Mouse (Mus musculus): ENCODE measurements around the gene Supt20. TPM values are rescaled to one million over a fixed set of nuclear protein-coding genes. Genes with fewer than 3 reads are reported as not detected.

Gene Supt20
- polyA plus RNA-seq, 1 experiment = 45.0 TPM

DNA sequence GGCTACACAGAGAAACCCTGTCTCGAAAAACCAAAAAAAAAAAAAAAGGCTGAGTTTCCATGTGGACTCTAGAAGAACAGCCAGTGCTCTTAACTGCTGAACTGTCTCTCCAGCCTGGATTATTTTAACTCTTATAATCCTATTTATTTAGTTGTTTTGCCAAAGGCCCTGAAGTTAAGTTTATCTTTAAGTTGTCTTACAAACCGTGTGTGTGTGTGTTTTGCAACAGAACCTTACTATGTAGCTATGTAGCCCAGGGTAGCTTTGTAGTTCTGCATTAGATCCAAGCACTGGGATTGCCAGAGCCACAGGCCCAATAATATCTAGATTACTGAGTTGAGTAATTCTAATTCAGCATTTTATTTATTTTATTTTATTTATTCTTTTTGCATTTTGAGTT lies 32.7 kb downstream of the Supt20 start:
- Histone ChIP-seq H3K4me1 (ENCODE audit: control insufficient read depth, insufficient read depth, low read length) (no peaks in the 10 kb centered on the region; the same call in 1 of the 2 replicates), H3K27ac (ENCODE audit: insufficient read depth, low read length) (no peak overlapping the region), H3K4me3 (ENCODE audit: insufficient read depth, low read length) (no peak overlapping the region)
- TF ChIP-seq CTCF (IDR thresholded peaks at IDR 0.05; ENCODE audit: extremely low read depth, insufficient read depth, low read length) (no peak), POLR2A (IDR thresholded peaks at IDR 0.05; ENCODE audit: extremely low read depth, insufficient read depth, low read length) (no peak)

DNA sequence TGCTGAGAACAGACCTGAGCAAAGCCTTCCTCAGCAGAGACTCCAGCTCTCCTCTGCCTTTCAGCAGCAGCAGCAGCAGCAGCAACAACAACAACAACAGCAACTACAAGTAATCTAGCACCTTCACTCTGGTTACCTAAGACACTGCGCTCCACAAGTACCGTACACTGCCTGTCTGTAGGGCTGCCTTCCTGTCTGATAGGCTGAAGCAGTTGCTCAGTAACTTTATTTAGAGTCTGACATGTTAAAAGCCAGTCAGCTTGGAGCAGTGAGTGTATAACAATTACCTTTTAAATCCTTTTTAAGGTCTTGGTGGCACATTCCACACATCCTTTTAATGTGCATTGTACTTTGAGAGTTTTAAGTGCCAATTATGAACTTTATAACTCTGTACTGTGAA lies 35.0 kb downstream of the Supt20 start:
- no peak overlapping the region for H3K4me3 ChIP-seq (ENCODE audit: insufficient read depth, low read length)

DNA sequence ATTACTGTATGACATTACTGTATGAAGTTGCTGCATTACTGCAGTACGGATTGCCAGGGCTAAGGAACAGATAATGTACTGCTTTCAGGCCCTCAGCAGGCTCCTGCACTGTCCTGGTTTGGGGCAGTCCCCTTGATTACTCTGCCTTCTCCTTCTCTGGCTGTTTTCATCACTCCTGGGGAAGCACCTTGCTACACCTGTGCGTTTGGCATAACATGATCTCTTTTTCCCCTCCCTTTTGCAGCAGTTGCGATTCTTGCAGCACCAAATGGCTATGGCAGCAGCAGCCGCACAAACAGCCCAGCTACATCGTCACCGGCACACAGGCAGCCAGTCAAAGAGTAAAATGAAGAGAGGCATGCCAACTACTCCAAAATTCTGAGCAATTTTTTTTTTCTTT lies 35.5 kb downstream of the Supt20 start:
- Histone ChIP-seq H3K4me1 (ENCODE audit: control insufficient read depth, insufficient read depth, low read length) (no peaks in the 10 kb centered on the region), H3K27ac (ENCODE audit: insufficient read depth, low read length) (no peak overlapping the region), H3K4me3 (ENCODE audit: insufficient read depth, low read length) (no peak overlapping the region)
- TF ChIP-seq POLR2A (IDR thresholded peaks at IDR 0.05; ENCODE audit: extremely low read depth, insufficient read depth, low read length) = no peak

More for the DNA sequence above, 35.0 kb downstream of the Supt20 start:
- TF ChIP-seq POLR2A (IDR thresholded peaks at IDR 0.05; ENCODE audit: extremely low read depth, insufficient read depth, low read length) (no peak), CTCF (IDR thresholded peaks at IDR 0.05; ENCODE audit: extremely low read depth, insufficient read depth, low read length) (no peak)
- Histone ChIP-seq H3K27ac (ENCODE audit: insufficient read depth, low read length) (no peak overlapping the region), H3K4me1 (ENCODE audit: control insufficient read depth, insufficient read depth, low read length) (no peaks in the 10 kb centered on the region)

DNA sequence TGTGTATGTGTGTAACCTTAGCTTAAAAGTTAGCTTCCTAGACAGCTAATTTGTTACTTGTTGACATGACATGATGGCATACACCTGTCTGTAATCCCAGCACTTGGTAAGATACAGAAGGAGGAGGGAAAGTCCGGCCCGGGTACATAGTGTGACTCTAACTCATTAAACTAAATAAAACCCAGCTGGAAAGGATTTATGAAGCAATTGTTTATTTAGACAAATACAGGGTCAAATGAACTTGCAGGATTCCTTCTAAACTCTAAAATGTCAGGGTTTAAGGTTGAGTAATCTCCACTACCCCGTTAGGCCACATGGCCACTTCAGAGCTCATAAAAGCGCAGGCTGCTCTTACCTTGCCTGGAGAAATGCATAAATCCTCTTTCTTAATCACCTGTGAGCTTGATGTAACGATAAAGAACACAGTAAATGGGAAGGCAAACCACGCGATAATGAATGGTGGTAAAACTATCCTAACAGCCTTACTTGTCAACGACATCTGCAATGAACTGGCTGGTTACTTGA lies 39.1 kb downstream of the Supt20 start:
- H3K27ac ChIP-seq (ENCODE audit: insufficient read depth, low read length) = no peak overlapping the region
- no peak for TF ChIP-seq POLR2A (IDR thresholded peaks at IDR 0.05; ENCODE audit: extremely low read depth, insufficient read depth, low read length)
- TF ChIP-seq CTCF (IDR thresholded peaks at IDR 0.05; ENCODE audit: extremely low read depth, insufficient read depth, low read length) = no peak

DNA sequence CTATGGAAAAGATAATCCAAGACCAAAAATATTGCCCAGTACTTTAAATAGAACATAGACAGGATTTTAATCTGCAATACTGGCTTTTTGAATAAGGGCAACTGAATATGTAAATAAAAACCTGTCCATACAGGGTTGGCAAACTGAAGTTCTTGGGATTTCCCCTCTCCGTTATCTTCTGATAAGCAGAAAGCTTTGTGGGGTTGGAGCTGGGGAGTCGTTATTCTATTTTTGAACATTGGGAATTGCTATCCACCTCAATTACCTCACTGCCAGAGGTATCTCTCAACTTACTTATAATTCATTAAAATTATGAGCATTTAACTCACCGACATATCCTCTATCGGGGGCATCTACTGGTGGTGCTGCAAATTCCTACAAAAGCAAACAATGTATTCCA lies 39.8 kb downstream of the Supt20 start:
- Histone ChIP-seq H3K4me3 (ENCODE audit: insufficient read depth, low read length) (no peak overlapping the region), H3K27ac (ENCODE audit: insufficient read depth, low read length) (no peak overlapping the region), H3K4me1 (ENCODE audit: control insufficient read depth, insufficient read depth, low read length) (peaks cover 3% of the 10 kb centered on the region)
- no peak for TF ChIP-seq CTCF (IDR thresholded peaks at IDR 0.05; ENCODE audit: extremely low read depth, insufficient read depth, low read length)
- TF ChIP-seq POLR2A (IDR thresholded peaks at IDR 0.05; ENCODE audit: extremely low read depth, insufficient read depth, low read length) = no peak

More for the DNA sequence above, 39.1 kb downstream of the Supt20 start:
- Histone ChIP-seq H3K4me3 (ENCODE audit: insufficient read depth, low read length) (no peak overlapping the region), H3K4me1 (ENCODE audit: control insufficient read depth, insufficient read depth, low read length) (peaks cover 3% of the 10 kb centered on the region)

DNA sequence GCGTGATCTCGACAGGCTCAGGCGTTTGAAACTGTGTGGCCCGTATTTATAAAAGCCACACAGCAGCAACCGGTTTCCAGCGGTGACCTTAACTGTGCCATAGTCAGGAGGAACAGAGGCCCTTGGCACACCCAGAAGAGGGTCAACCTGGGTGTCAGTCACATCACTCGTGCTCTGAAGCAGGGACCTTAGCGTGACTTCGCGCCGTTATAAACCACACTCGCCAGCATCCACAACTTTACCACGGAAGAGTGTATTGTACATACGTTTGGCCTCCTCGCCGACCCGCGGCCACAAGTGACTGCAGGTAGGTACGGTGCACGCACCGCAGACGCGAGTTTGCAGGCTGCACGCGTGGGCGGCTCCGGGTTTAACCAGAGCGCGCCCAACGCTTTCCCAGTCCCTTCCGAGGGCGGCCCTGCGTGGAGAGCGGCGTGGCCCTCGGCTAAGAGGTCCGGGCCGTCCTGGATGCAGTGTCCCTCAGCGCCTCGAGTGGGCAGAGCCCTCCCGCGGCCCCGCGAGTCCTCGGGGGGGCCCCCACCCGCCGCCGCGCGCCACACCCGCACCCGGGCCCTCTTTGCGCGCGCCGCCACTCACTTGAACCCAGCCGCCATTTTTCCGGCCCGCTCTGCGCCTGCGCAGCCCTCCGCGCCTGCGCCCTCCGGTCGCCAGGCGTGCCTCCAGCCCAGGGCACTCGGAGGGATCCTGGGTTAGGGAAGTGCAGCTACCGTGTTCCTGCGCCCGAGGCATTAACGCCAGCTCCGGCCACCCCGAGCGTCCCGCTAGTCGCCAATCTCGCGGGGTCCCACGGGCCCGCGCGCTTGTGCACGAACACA lies 42.0 kb downstream of the Supt20 start:
- TF ChIP-seq POLR2A (IDR thresholded peaks at IDR 0.05; ENCODE audit: extremely low read depth, insufficient read depth, low read length) = peak; percentile 92
- TF ChIP-seq CTCF (IDR thresholded peaks at IDR 0.05; ENCODE audit: extremely low read depth, insufficient read depth, low read length) = no peak
- peaks cover 3% of the 10 kb centered on the region for H3K4me1 ChIP-seq (ENCODE audit: control insufficient read depth, insufficient read depth, low read length)
- peak overlapping the region; percentile 98 for H3K27ac ChIP-seq (ENCODE audit: insufficient read depth, low read length)
- H3K4me3 ChIP-seq (ENCODE audit: insufficient read depth, low read length) = peak overlapping the region; percentile 98

DNA sequence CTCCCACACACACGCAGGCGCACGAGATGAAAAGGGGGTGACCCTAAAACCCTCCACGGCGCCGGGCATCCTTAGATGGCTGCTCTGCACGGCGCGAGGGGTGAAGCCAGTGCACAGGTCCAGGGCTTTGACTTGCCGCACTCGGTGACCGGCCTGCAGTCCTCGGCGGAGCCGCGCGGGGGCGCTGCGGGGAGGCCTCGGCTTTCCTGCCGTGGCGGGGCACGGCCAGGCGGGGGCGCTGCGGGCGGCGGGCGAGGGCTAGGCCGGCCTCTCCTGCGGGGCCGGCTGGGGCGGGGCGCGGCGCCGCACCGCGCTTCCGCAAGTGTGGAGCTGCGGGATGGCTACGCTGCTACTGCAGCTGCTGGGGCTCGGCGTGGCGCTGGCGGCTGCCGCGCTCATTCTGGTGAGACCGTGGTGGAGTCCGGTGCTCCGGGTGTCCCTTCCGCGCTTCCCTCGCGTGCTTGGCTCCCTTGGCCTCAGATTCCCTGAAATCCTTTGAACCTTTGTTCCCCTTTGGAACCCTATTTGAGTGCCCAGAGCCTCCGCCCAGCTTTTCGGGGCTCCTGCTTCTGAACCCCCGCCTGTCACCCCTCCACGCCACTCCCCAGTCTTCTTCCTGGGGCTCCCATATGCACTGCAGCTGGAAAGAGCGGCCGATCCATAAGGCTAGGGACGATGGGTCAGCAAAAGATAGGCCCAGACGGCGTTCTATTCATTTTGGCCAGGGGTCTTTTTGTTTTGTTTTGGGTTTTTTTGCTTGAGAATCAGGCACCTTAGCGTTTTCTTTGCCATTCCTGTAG lies 42.8 kb downstream of the Supt20 start, which contains the start of the genes Exosc8 and Alg5:
Gene Exosc8, minus strand, starts transcription at position 147 of the 800 bp plus-strand sequence.
Gene Alg5, plus strand, starts transcription at position 293 of the 800 bp plus-strand sequence.
- H3K27ac ChIP-seq (ENCODE audit: insufficient read depth, low read length) = peak within 1 kb of the TSS; percentile 98
- TF ChIP-seq CTCF (IDR thresholded peaks at IDR 0.05; ENCODE audit: extremely low read depth, insufficient read depth, low read length) (peak; percentile 68), POLR2A (IDR thresholded peaks at IDR 0.05; ENCODE audit: extremely low read depth, insufficient read depth, low read length) (peak; percentile 63; the same call in 1 of the 2 replicates)
- H3K4me3 ChIP-seq (ENCODE audit: insufficient read depth, low read length) = peak within 1 kb of the TSS; percentile 98
- peaks cover 3% of the 10 kb centered on the region for H3K4me1 ChIP-seq (ENCODE audit: control insufficient read depth, insufficient read depth, low read length)

DNA sequence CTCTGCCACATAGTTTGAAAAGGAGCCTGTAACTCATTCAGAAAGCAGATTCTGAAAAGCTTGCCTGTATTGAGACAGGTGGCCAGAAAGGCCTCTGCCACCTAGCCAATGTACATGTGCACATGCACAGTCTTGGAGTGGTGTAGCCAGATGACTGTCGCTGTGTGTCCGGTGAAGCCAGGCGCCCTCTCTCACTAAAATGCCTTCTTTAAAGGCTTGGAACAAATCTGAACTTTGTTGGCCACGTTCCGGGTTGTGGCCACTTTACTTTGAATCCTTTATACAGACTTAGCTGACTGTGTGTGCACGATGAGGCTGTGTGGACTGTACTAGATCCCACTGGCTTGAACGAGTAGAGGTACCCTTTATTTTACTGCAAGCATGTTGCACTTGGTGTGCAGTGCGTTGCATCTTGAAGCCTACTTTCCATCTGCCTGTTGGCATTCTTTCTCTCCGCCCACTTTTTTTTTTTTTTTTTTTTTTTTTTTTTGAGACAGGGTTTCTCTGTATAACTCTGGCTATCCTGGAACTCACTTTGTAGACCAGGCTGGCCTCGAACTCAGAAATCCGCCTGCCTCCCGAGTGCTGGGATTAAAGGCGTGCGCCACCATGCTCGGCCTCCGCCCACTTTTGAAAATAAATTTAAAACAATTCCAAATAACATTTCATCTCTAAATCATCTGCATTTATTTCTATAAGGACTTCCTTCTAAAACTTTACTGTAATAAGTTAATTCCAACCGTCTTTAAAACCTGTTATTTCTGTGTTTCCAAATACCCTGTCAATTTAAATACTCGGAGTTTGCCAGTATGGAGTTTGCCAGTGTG lies 43.7 kb downstream of the Supt20 start:
- Histone ChIP-seq H3K4me3 (ENCODE audit: insufficient read depth, low read length) (peak overlapping the region; percentile 98), H3K27ac (ENCODE audit: insufficient read depth, low read length) (no peak overlapping the region), H3K4me1 (ENCODE audit: control insufficient read depth, insufficient read depth, low read length) (peaks cover 3% of the 10 kb centered on the region)
- TF ChIP-seq POLR2A (IDR thresholded peaks at IDR 0.05; ENCODE audit: extremely low read depth, insufficient read depth, low read length) = no peak
- no peak for TF ChIP-seq CTCF (IDR thresholded peaks at IDR 0.05; ENCODE audit: extremely low read depth, insufficient read depth, low read length)

DNA sequence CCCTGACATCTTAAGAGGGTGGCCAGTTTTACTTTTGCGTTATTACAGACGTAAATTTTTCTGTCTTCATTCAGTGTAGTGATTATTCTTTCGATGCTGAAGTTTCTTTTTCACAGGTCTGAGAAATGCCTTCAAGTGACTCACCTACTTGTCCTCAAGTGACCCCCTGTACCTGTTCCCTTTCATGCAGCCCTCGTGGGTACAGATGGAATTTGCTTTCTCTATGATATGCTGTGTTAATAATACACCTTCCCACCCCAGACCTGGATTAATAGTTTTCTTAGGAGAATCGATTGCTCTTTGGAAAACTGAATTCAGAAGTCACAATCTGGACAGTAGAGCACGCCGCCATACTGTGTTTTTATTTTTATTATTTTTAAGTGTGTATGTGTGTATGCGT lies 44.7 kb downstream of the Supt20 start:
- Histone ChIP-seq H3K4me3 (ENCODE audit: insufficient read depth, low read length) (no peak overlapping the region), H3K4me1 (ENCODE audit: control insufficient read depth, insufficient read depth, low read length) (peaks cover 3% of the 10 kb centered on the region), H3K27ac (ENCODE audit: insufficient read depth, low read length) (no peak overlapping the region)
- no peak for TF ChIP-seq CTCF (IDR thresholded peaks at IDR 0.05; ENCODE audit: extremely low read depth, insufficient read depth, low read length)
- no peak for TF ChIP-seq POLR2A (IDR thresholded peaks at IDR 0.05; ENCODE audit: extremely low read depth, insufficient read depth, low read length)
